Mouse (Mus musculus): ENCODE data around the gene Crybg1. TPM values are rescaled to one million over a fixed set of nuclear protein-coding genes. Genes with fewer than 3 reads are reported as not detected.

Gene Crybg1
- total and polyA plus RNA-seq, 3 experiments = 0.04 to 0.14 TPM; not detected in 1

- Histone ChIP-seq H3K79me2 (ENCODE audit: control insufficient read depth, insufficient read depth, low read length, poor library complexity) (no peaks in the 10 kb centered on the region), H3K36me3 (ENCODE audit: control insufficient read depth in 1 of 2, insufficient read depth in 2 of 2, low read length in 2 of 2) (peaks cover 0 to 12% of the 10 kb centered on the region in 2 experiments; a peak in 2 of 4 replicates), H3K27ac (ENCODE audit: control insufficient read depth, low read depth, low read length) (no peak overlapping the region), H3K9me3 (replicated peaks; ENCODE audit: insufficient read depth, low read length) (no peaks in the 10 kb centered on the region), H3K9ac (ENCODE audit: control insufficient read depth, low read depth, low read length, poor library complexity, severe bottlenecking) (peak overlapping the region; percentile 24; the same call in 1 of the 2 replicates), H3K4me3 (ENCODE audit: control insufficient read depth in 1 of 2, insufficient read depth in 1 of 2, low read depth in 2 of 2, low read length in 2 of 2) (peak overlapping the region; percentile 33 to 50; a peak in 3 of 4 replicates), H3K27me3 (ENCODE audit: control insufficient read depth in 1 of 2, insufficient read depth in 2 of 2, low read length in 2 of 2) (peaks cover 0 to 6% of the 10 kb centered on the region in 2 experiments; a peak in 2 of 4 replicates), H3K4me1 (ENCODE audit: control insufficient read depth in 1 of 2, insufficient read depth in 2 of 2, low read length in 2 of 2) (peaks cover 4 to 10% of the 10 kb centered on the region in 2 experiments; a peak in 3 of 4 replicates)
- TF ChIP-seq SMC3 (IDR thresholded peaks at IDR 0.05; ENCODE audit: low read depth, low read length) (peak; percentile 96), RAD21 (IDR thresholded peaks at IDR 0.05; ENCODE audit: low read depth, low read length) (peak; percentile 97), MYB (IDR thresholded peaks at IDR 0.05; ENCODE audit: low read depth, low read length) (no peak), ZC3H11A (IDR thresholded peaks at IDR 0.05; ENCODE audit: low read depth, low read length) (peak; percentile 90), CTCF (IDR thresholded peaks at IDR 0.05 in 2 of 3, conservative IDR thresholded peaks at IDR 0.05 in 1 of 3; ENCODE audit: control insufficient read depth in 1 of 3, insufficient read depth in 1 of 3, low read depth in 2 of 3, low read length in 3 of 3, poor library complexity in 1 of 3, severe bottlenecking in 1 of 3) (peak; percentile 54 to 91 (median 67))
- DNase-seq (ENCODE audit: low read depth, low spot score) = peak; percentile 90
Measured at GRCm38 (mm10) chr10:44071095-44071494, 77.6 kb downstream of the Crybg1 start.

DNA sequence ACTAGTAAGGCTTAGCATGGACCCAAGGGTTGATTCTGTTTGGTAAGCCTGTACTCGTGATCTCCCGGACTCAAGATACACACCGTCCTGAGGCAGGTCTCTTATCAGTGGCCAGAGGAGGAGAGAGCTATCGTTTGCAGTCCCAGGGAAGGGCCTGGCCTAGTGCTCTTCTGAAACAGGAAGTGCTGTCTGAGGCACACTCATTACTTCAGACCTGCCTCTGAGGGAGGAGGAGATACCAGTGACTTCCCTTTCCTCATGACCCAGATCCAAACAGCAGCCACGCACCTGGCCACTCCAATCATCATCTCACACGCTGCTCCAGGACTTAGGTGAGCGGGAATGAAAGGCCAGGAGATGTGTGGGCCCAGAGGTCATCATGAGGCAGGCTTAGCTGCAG is 79.5 kb downstream of the Crybg1 start:
- TF ChIP-seq RCOR1 (IDR thresholded peaks at IDR 0.05; ENCODE audit: low read depth, low read length) = peak; percentile 57
- TF ChIP-seq EP300 (IDR thresholded peaks at IDR 0.05; ENCODE audit: low read depth in 1 of 2, low read length in 2 of 2) = peak; percentile 59 to 82
- no peak for TF ChIP-seq GABPA (IDR thresholded peaks at IDR 0.05; ENCODE audit: low read depth, low read length)
- TF ChIP-seq KAT2A (conservative IDR thresholded peaks at IDR 0.05; ENCODE audit: low read depth, low read length) = no peak
- no peak for TF ChIP-seq ZMIZ1 (IDR thresholded peaks at IDR 0.05; ENCODE audit: low read depth, low read length)
- TF ChIP-seq GATA1 (IDR thresholded peaks at IDR 0.05; ENCODE audit: low read depth, low read length) = peak; percentile 85
- TF ChIP-seq MAX (IDR thresholded peaks at IDR 0.05; ENCODE audit: low read length) = peak; percentile 63
- TF ChIP-seq POLR2A (IDR thresholded peaks at IDR 0.05; ENCODE audit: control insufficient read depth in 1 of 2, insufficient read depth in 1 of 2, low read depth in 1 of 2, low read length in 2 of 2, poor library complexity in 1 of 2) = peak in 1 of 2 experiments; percentile 52; a peak in 2 of 4 replicates
- no peak; the same call in 1 of the 2 replicates for TF ChIP-seq SMC3 (IDR thresholded peaks at IDR 0.05; ENCODE audit: low read depth, low read length)
- peak; percentile 57 for TF ChIP-seq TAL1 (IDR thresholded peaks at IDR 0.05; ENCODE audit: low read length)
- peak; percentile 48 for TF ChIP-seq HCFC1 (IDR thresholded peaks at IDR 0.05; ENCODE audit: low read depth, low read length)
- TF ChIP-seq SIN3A (IDR thresholded peaks at IDR 0.05; ENCODE audit: low read length) = peak; percentile 65; the same call in 1 of the 2 replicates
- peak; percentile 55 for TF ChIP-seq TCF12 (IDR thresholded peaks at IDR 0.05; ENCODE audit: low read depth, low read length)
- peak; percentile 61 for TF ChIP-seq MYC (IDR thresholded peaks at IDR 0.05; ENCODE audit: low read depth, low read length)
- peak; percentile 64 for TF ChIP-seq ETS1 (IDR thresholded peaks at IDR 0.05; ENCODE audit: low read depth, low read length)
- TF ChIP-seq CHD1 (IDR thresholded peaks at IDR 0.05; ENCODE audit: low read depth, low read length) = no peak
- TF ChIP-seq TBP (IDR thresholded peaks at IDR 0.05; ENCODE audit: low read depth, low read length) = peak; percentile 73
- peak; percentile 89 for TF ChIP-seq ELF1 (IDR thresholded peaks at IDR 0.05; ENCODE audit: low read depth, low read length)
- TF ChIP-seq MXI1 (IDR thresholded peaks at IDR 0.05; ENCODE audit: low read depth, low read length) = peak; percentile 50
- no peak for TF ChIP-seq MYB (IDR thresholded peaks at IDR 0.05; ENCODE audit: low read depth, low read length)
- peak; percentile 32; the same call in 1 of the 2 replicates for TF ChIP-seq NELFE (IDR thresholded peaks at IDR 0.05; ENCODE audit: low read depth, low read length)
- TF ChIP-seq ZNF384 (IDR thresholded peaks at IDR 0.05; ENCODE audit: low read depth, low read length) = no peak
- TF ChIP-seq NRF1 (IDR thresholded peaks at IDR 0.05; ENCODE audit: insufficient read depth, low read depth, low read length, poor library complexity, severe bottlenecking) = no peak
- Histone ChIP-seq H3K4me1 (ENCODE audit: control insufficient read depth in 1 of 2, insufficient read depth in 2 of 2, low read length in 2 of 2) (peaks cover 4 to 10% of the 10 kb centered on the region in 2 experiments; a peak in 3 of 4 replicates), H3K27me3 (ENCODE audit: control insufficient read depth in 1 of 2, insufficient read depth in 2 of 2, low read length in 2 of 2) (no peaks in the 10 kb centered on the region; a peak in 1 of 4 replicates), H3K79me2 (ENCODE audit: control insufficient read depth, insufficient read depth, low read length, poor library complexity) (no peaks in the 10 kb centered on the region), H3K9ac (ENCODE audit: control insufficient read depth, low read depth, low read length, poor library complexity, severe bottlenecking) (peak overlapping the region; percentile 30; the same call in 1 of the 2 replicates), H3K4me3 (ENCODE audit: control insufficient read depth in 1 of 2, insufficient read depth in 1 of 2, low read depth in 2 of 2, low read length in 2 of 2) (peak overlapping the region; percentile 11 to 16; a peak in 1 of 4 replicates), H3K9me3 (replicated peaks; ENCODE audit: insufficient read depth, low read length) (no peaks in the 10 kb centered on the region), H3K27ac (ENCODE audit: control insufficient read depth, low read depth, low read length) (peak overlapping the region; percentile 10), H3K36me3 (ENCODE audit: control insufficient read depth in 1 of 2, insufficient read depth in 2 of 2, low read length in 2 of 2) (peaks cover 0 to 12% of the 10 kb centered on the region in 2 experiments; a peak in 2 of 4 replicates)
- DNase-seq (ENCODE audit: low read depth, low spot score) = peak; percentile 91
